Mouse (Mus musculus) common myeloid progenitor, adult 5-6 weeks (primary cell): ENCODE data around the gene Ttyh3. TPM values are rescaled to one million over a fixed set of nuclear protein-coding genes. Genes with fewer than 3 reads are reported as not detected.

Experiments
- ATAC-seq: replicated peaks from 2 replicates; pipeline ENCODE4 v1.8.0; 2016; ENCODE audit warnings: low read depth, mild to moderate bottlenecking, moderate TSS enrichment, inconsistent platforms; ENCODE audit not compliant: poor library complexity, severe bottlenecking
- total RNA-seq: library from RNA; stranded (forward); fragments of 200-1000, 187-1606 nt; gene quantifications from 2 replicates; pipeline ENCODE4 v1.2.3, GENCODE M21; 2017

Gene Ttyh3
- total RNA-seq, 1 experiment from 2014 or later, result 20.2 TPM

GRCm38 (mm10) chr5:140636316-140637057 is 12.3 kb downstream of the Ttyh3 start:
- no peak for ATAC-seq

- ATAC-seq, result no peak
Observed at GRCm38 (mm10) chr5:140634798-140635722, 13.8 kb downstream of the Ttyh3 start.

- ATAC-seq, result no peak
Observed at GRCm38 (mm10) chr5:140633432-140633831, 15.4 kb downstream of the Ttyh3 start.

- ATAC-seq, result peak; percentile 58; the same call in 1 of the 2 replicates
Observed at GRCm38 (mm10) chr5:140628995-140629394, 19.8 kb downstream of the Ttyh3 start.

- no peak for ATAC-seq
Observed at GRCm38 (mm10) chr5:140627580-140627979, 21.3 kb downstream of the Ttyh3 start.

GRCm38 (mm10) chr5:140624961-140625360 is 23.9 kb downstream of the Ttyh3 start:
- ATAC-seq, result no peak

GRCm38 (mm10) chr5:140624238-140624637 is 24.6 kb downstream of the Ttyh3 start:
- no peak for ATAC-seq

GRCm38 (mm10) chr5:140623791-140624190 is 25.0 kb downstream of the Ttyh3 start:
- ATAC-seq, result no peak

- no peak for ATAC-seq
Observed at GRCm38 (mm10) chr5:140622978-140623670, 25.7 kb downstream of the Ttyh3 start.

GRCm38 (mm10) chr5:140621517-140621916 is 27.3 kb downstream of the Ttyh3 start:
- no peak for ATAC-seq

- ATAC-seq, result no peak
Observed at GRCm38 (mm10) chr5:140621092-140621491, 27.7 kb downstream of the Ttyh3 start.

GRCm38 (mm10) chr5:140619895-140620736 is 28.7 kb downstream of the Ttyh3 start:
- no peak for ATAC-seq

- ATAC-seq, result peak; percentile 40; the same call in 1 of the 2 replicates
Observed at GRCm38 (mm10) chr5:140619151-140619771, 29.6 kb downstream of the Ttyh3 start.

GRCm38 (mm10) chr5:140617714-140618113 is 31.1 kb downstream of the Ttyh3 start:
- peak; percentile 74 for ATAC-seq

- peak; percentile 31 for ATAC-seq
Observed at GRCm38 (mm10) chr5:140616691-140617090, 32.1 kb downstream of the Ttyh3 start.

- ATAC-seq, result peak; percentile 17; the same call in 1 of the 2 replicates
Observed at GRCm38 (mm10) chr5:140616110-140616503, 32.7 kb downstream of the Ttyh3 start.

- no peak for ATAC-seq
Observed at GRCm38 (mm10) chr5:140615321-140616109, 33.3 kb downstream of the Ttyh3 start.

GRCm38 (mm10) chr5:140614837-140615236 is 34.0 kb downstream of the Ttyh3 start:
- no peak for ATAC-seq
